Mouse (Mus musculus) gastrocnemius, postnatal 4 days (tissue): ENCODE results near the gene Tas2r144. TPM values are rescaled to one million over a fixed set of nuclear protein-coding genes. Genes with fewer than 3 reads are reported as not detected.

Experiments
- DNase-seq, 2 experiments: peaks; one replicate each; pipeline ENCODE4 v3.0.0; 2021 to 2022; ENCODE audit warnings: low spot score in 2 of 2, mixed read lengths in 2 of 2
- long read RNA-seq, 2 experiments: library from polyadenylated mRNA; stranded (forward); transcript quantifications; one replicate each; pipeline ENCODE4 v2.0.0; 2021
- total RNA-seq, 2 experiments: library from RNA; stranded (reverse); gene quantifications; 2 replicates each; pipeline ENCODE4 v1.2.3; 2021

Tas2r144 gene
- total RNA-seq = not detected
- long read RNA-seq, experiment 1 = 0 reads
- long read RNA-seq, experiment 2 = 0 reads

- DNase-seq = no peak
Measured at GRCm38 (mm10) chr6:42215028-42215427, at the start of gene Tas2r144. TSS of gene Tas2r144 (plus strand) at chr6:42215328.

- DNase-seq = no peak
Measured at GRCm38 (mm10) chr6:42182462-42182861, 32.7 kb upstream of the Tas2r144 start.

GRCm38 (mm10) chr6:42186230-42186629 lies 28.9 kb upstream of the Tas2r144 start:
- DNase-seq = no peak

- DNase-seq = no peak
Measured at GRCm38 (mm10) chr6:42197710-42198109, 17.4 kb upstream of the Tas2r144 start.

GRCm38 (mm10) chr6:42199498-42199897 lies 15.6 kb upstream of the Tas2r144 start:
- no peak for DNase-seq

GRCm38 (mm10) chr6:42222286-42222685 lies 7.2 kb downstream of the Tas2r144 start:
- no peak for DNase-seq

- no peak for DNase-seq
Measured at GRCm38 (mm10) chr6:42225046-42225445, 9.9 kb downstream of the Tas2r144 start.

GRCm38 (mm10) chr6:42227240-42228101 lies 12.3 kb downstream of the Tas2r144 start:
- DNase-seq = peak; percentile 30 to 54

GRCm38 (mm10) chr6:42229610-42230009 lies 14.5 kb downstream of the Tas2r144 start:
- DNase-seq = no peak

GRCm38 (mm10) chr6:42231191-42231590 lies 16.1 kb downstream of the Tas2r144 start:
- no peak for DNase-seq

GRCm38 (mm10) chr6:42237276-42237805 lies 22.2 kb downstream of the Tas2r144 start:
- no peak for DNase-seq

GRCm38 (mm10) chr6:42241311-42242045 lies 26.4 kb downstream of the Tas2r144 start:
- DNase-seq = no peak

- peak; percentile 32 to 65 for DNase-seq
Measured at GRCm38 (mm10) chr6:42245711-42246353, 30.7 kb downstream of the Tas2r144 start, which contains the start of gene Gstk1. TSS of gene Gstk1 (plus strand) at chr6:42245935.

- no peak for DNase-seq
Measured at GRCm38 (mm10) chr6:42247173-42247572, 32.0 kb downstream of the Tas2r144 start.

- no peak for DNase-seq
Measured at GRCm38 (mm10) chr6:42247981-42248380, 32.9 kb downstream of the Tas2r144 start.

GRCm38 (mm10) chr6:42251791-42252190 lies 36.7 kb downstream of the Tas2r144 start:
- no peak for DNase-seq

- DNase-seq = no peak
Measured at GRCm38 (mm10) chr6:42253103-42253502, 38.0 kb downstream of the Tas2r144 start.

GRCm38 (mm10) chr6:42257303-42257863 lies 42.3 kb downstream of the Tas2r144 start:
- peak in 1 of 2 experiments; percentile 18 for DNase-seq

GRCm38 (mm10) chr6:42260430-42260829 lies 45.3 kb downstream of the Tas2r144 start:
- no peak for DNase-seq

GRCm38 (mm10) chr6:42261524-42262170 lies 46.5 kb downstream of the Tas2r144 start, which contains the start of gene Tmem139:
TSS of gene Tmem139 (plus strand) at chr6:42261970.
- DNase-seq = no peak
